Mouse (Mus musculus) liver, embryonic 16.5 days (tissue): Measurements from ENCODE around the gene Dis3l2. TPM values are rescaled to one million over a fixed set of nuclear protein-coding genes. Genes with fewer than 3 reads are reported as not detected.
A peak's percentile ranks its signal among the peaks of the same experiment; 100 is the strongest.

ENCODE experiments used
- ATAC-seq: fragments of 200-750 bp; cut with Nextera tagmentation; 2 replicates; pipeline ENCODE4 v1.8.0; 2017; ENCODE audit warnings: low read depth, mild to moderate bottlenecking, moderate number of reproducible peaks, moderate library complexity
- H3K27ac ChIP-seq: fragments of 300-500 bp; sonication (generic); 2 replicates; pipeline ENCODE4 v1.5.1; 2014; ENCODE audit warnings: mild to moderate bottlenecking, low read length
- H3K27me3 ChIP-seq: fragments of 300-500 bp; sonication (generic); 2 replicates; pipeline ENCODE4 v1.6.1; 2014; ENCODE audit warnings: low read depth, low read length, mixed read lengths; ENCODE audit not compliant: control insufficient read depth, insufficient read depth
- H3K36me3 ChIP-seq: fragments of 300-500 bp; sonication (generic); 2 replicates; pipeline ENCODE4 v1.6.1; 2014; ENCODE audit warnings: mild to moderate bottlenecking; ENCODE audit not compliant: control insufficient read depth, insufficient read depth
- H3K4me1 ChIP-seq: fragments of 300-500 bp; sonication (generic); 2 replicates; pipeline ENCODE4 v1.6.1; 2014; ENCODE audit warnings: low read depth, low read length, mixed read lengths; ENCODE audit not compliant: control insufficient read depth
- H3K4me2 ChIP-seq: fragments of 300-500 bp; sonication (generic); 2 replicates; pipeline ENCODE4 v1.6.1; 2014; ENCODE audit warnings: low read depth, low read length, mixed read lengths
- H3K4me3 ChIP-seq: fragments of 300-500 bp; sonication (generic); 2 replicates; pipeline ENCODE4 v1.5.1; 2014; ENCODE audit warnings: low read depth, mild to moderate bottlenecking, low read length
- H3K9ac ChIP-seq: fragments of 300-500 bp; sonication (generic); 2 replicates; pipeline ENCODE4 v1.6.1; 2014; ENCODE audit warnings: low read depth, low read length
- H3K9me3 ChIP-seq: fragments of 300-500 bp; sonication (generic); replicated peaks from 2 replicates; pipeline ENCODE4 v1.6.1; 2016; ENCODE audit warnings: low read length; ENCODE audit not compliant: control insufficient read depth
- WGBS: fragments of 180-500 bp; shearing (Covaris S2); extraction: QIAGEN DNeasy Blood & Tissue Kit; methylation state at CpG from one replicate; pipeline ENCODE4 v1.1.7; 2014; ENCODE audit not compliant: insufficient replicate concordance; 5-methylcytosine and 5-hydroxymethylcytosine counted together
- polyA plus RNA-seq: library from polyadenylated mRNA; unstranded; fragments of >200 nt; fragmentation: Nextera tagmentation; extraction: Ambion mirVana; gene quantifications from 2 replicates; pipeline ENCODE4 v1.2.1, GENCODE M21; 2015

The Dis3l2 gene
- polyA plus RNA-seq, 1 experiment from 2014 or later = 9.2 TPM

DNA sequence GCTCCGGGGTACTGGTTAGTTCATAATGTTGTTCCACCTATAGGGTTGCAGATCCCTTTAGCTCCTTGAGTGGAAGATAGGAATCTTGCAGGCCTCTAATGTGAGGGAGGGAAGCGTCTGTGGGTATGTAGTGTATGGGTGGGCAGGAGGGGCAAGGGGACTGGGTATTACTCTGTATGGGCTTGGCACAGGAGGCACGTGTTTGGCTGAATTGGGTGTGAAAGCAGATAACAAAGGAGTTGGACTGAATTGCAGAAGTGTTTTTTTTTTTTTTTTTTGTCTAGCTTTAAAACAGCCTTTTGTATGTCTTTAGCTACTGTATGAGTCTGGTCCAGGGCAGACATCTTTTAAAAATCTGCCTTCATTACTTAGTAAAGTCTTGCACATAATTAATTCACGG lies 5.9 kb downstream of the Dis3l2 start:
- WGBS = 57% methylated on average over 4 of the region's 4 CpGs
- Histone ChIP-seq H3K4me2 (no peak overlapping the region), H3K27ac (no peak overlapping the region), H3K9me3 (no peaks in the 10 kb centered on the region), H3K9ac (no peak overlapping the region), H3K4me3 (no peak overlapping the region), H3K4me1 (peaks cover 6% of the 10 kb centered on the region), H3K36me3 (no peaks in the 10 kb centered on the region), H3K27me3 (no peaks in the 10 kb centered on the region)
- no peak for ATAC-seq

DNA sequence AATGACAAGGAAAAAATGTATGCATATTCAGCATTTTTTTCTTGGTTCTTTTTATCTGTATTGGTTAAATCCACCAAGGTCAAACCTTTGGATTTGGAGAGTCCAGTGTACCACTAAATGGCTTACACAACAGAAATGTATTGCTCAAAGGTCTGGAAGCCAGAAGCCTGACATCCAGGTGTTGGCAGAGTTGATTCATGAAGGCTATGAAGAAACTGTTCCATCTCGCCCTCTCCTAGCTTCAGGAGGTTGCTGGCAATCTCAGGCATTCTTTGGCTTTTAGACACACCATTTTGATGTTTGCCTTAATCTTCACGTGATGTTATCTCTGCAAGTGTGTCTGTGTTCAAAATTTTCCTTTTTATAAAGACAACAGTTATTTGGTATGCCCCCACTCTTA lies 8.4 kb downstream of the Dis3l2 start:
- 61% methylated on average over 2 of the region's 2 CpGs for WGBS
- no peaks in the 10 kb centered on the region for H3K27me3 ChIP-seq
- H3K9ac ChIP-seq = no peak overlapping the region
- H3K4me1 ChIP-seq = no peaks in the 10 kb centered on the region; the same call in none of the 2 replicates
- H3K9me3 ChIP-seq = no peaks in the 10 kb centered on the region
- peak; percentile 50; the same call in 1 of the 2 replicates for ATAC-seq
- H3K27ac ChIP-seq = no peak overlapping the region
- no peak overlapping the region for H3K4me2 ChIP-seq
- H3K4me3 ChIP-seq = no peak overlapping the region
- H3K36me3 ChIP-seq = no peaks in the 10 kb centered on the region

- 70% methylated on average over 4 of the region's 4 CpGs for WGBS
- Histone ChIP-seq H3K4me1 (peaks cover 1% of the 10 kb centered on the region), H3K9ac (no peak overlapping the region), H3K27me3 (no peaks in the 10 kb centered on the region), H3K27ac (0 out of 2 replicates have a peak overlapping the region, but pooled peaks have one; percentile 27), H3K4me2 (no peak overlapping the region), H3K4me3 (no peak overlapping the region), H3K9me3 (no peaks in the 10 kb centered on the region), H3K36me3 (no peaks in the 10 kb centered on the region)
- peak; percentile 71 for ATAC-seq
Observed at GRCm38 (mm10) chr1:86713054-86713453, 9.4 kb downstream of the Dis3l2 start.

- H3K4me3 ChIP-seq = no peak overlapping the region
- H3K4me1 ChIP-seq = peaks cover 7% of the 10 kb centered on the region
- 42% methylated on average over 1 of the region's 1 CpGs for whole genome bisulfite sequencing
- no peak overlapping the region; the same call in 1 of the 2 replicates for H3K27ac ChIP-seq
- ATAC-seq = peak; percentile 51; the same call in 1 of the 2 replicates
- no peaks in the 10 kb centered on the region for H3K27me3 ChIP-seq
- no peaks in the 10 kb centered on the region for H3K36me3 ChIP-seq
- no peak overlapping the region for H3K4me2 ChIP-seq
- no peaks in the 10 kb centered on the region for H3K9me3 ChIP-seq
- no peak overlapping the region for H3K9ac ChIP-seq
Observed at GRCm38 (mm10) chr1:86718190-86718589, 14.6 kb downstream of the Dis3l2 start.

GRCm38 (mm10) chr1:86719391-86719790 lies 15.8 kb downstream of the Dis3l2 start:
- WGBS = 52% methylated on average over 4 of the region's 4 CpGs
- no peaks in the 10 kb centered on the region for H3K27me3 ChIP-seq
- no peak overlapping the region for H3K27ac ChIP-seq
- H3K4me3 ChIP-seq = no peak overlapping the region
- H3K4me1 ChIP-seq = peaks cover 7% of the 10 kb centered on the region
- ATAC-seq = no peak
- no peaks in the 10 kb centered on the region for H3K36me3 ChIP-seq
- H3K9me3 ChIP-seq = no peaks in the 10 kb centered on the region
- H3K9ac ChIP-seq = no peak overlapping the region
- H3K4me2 ChIP-seq = no peak overlapping the region

DNA sequence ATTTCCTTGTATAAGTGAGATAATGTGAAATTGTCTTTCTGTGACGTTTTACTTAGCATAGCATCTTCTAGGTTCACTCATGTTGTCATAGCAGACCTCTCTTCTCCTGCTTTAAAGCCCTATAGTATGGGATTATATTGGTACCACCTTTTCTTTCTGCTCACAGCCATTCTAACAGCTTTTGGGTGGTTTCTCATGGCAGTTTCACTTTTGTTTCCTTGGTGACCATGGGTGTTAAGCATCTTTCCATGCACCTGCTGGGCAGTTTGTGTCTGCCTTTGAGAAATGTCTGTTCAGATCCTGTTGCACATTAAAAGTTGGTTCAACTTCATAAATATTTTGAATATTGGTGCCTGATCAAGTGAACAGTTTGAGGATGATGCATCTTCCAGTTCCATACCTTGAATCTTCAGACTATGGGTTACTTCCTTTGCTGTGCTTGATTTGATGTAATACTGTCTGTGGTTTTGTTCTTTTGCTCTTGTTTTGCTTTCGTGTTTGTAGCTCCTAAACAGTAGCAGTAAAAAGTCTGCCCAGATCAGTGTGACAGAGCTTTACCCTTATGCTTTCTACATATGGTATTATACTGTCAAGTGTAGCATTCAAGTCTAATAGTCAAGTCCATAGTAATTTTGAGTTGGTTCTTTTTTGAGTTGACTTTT lies 29.7 kb downstream of the Dis3l2 start:
- H3K4me2 ChIP-seq = no peak overlapping the region
- 41% methylated on average over 2 of the region's 2 CpGs for WGBS

DNA sequence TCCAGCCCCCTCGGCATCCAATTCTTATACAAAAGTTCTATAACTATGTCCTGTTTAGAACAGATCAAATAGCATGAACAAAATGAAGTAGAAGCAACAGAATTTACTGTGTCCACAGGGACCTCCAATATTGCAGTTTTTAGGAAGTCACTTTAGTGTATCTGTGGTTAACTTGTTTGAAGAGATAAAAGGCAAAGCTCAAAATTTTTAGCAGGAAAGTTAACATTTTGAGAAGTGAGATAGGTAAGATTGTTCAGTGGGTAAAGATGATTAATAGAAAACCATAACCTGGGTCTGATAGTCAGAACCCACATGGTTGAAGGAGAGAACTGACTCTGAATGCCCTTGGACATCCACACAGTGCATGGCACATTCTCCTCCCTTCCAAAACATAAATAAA lies 32.8 kb downstream of the Dis3l2 start:
- 31% methylated on average over 1 of the region's 1 CpGs for WGBS
- no peak for ATAC-seq
- H3K36me3 ChIP-seq = no peaks in the 10 kb centered on the region

More for the DNA sequence above, 29.7 kb downstream of the Dis3l2 start:
- Histone ChIP-seq H3K9me3 (no peaks in the 10 kb centered on the region), H3K4me3 (no peak overlapping the region), H3K27me3 (no peaks in the 10 kb centered on the region), H3K4me1 (no peaks in the 10 kb centered on the region), H3K9ac (no peak overlapping the region), H3K27ac (no peak overlapping the region), H3K36me3 (no peaks in the 10 kb centered on the region)
- ATAC-seq = no peak

DNA sequence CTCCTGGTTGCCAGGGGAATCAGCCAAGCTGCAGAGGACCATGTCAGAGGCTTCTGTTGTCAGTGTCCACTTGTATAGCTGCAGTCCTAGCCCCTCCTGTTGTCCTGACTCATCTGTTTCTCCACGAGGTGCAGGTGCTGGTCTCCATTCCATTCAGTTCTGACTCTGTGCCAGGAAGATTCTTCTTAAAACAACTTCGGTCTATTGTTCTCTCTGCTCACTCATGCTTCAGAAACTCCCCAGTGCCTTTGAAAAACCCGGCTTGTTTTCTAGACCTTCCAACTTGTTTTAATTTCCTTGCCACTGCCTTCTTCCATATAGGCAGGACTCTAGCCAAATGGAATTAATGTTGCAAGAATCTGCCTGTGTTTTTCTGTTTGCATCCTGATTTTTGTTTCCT lies 39.3 kb downstream of the Dis3l2 start:
- Histone ChIP-seq H3K4me1 (no peaks in the 10 kb centered on the region), H3K4me2 (no peak overlapping the region), H3K9me3 (no peaks in the 10 kb centered on the region), H3K27me3 (no peaks in the 10 kb centered on the region), H3K36me3 (no peaks in the 10 kb centered on the region; the same call in 1 of the 2 replicates), H3K9ac (no peak overlapping the region), H3K27ac (no peak overlapping the region), H3K4me3 (no peak overlapping the region)
- WGBS = 64% methylated on average over 3 of the region's 3 CpGs
- no peak for ATAC-seq

More for the DNA sequence above, 32.8 kb downstream of the Dis3l2 start:
- no peaks in the 10 kb centered on the region for H3K27me3 ChIP-seq
- H3K4me3 ChIP-seq = no peak overlapping the region
- no peaks in the 10 kb centered on the region for H3K9me3 ChIP-seq
- H3K4me2 ChIP-seq = no peak overlapping the region
- H3K9ac ChIP-seq = no peak overlapping the region
- H3K4me1 ChIP-seq = no peaks in the 10 kb centered on the region
- no peak overlapping the region for H3K27ac ChIP-seq

GRCm38 (mm10) chr1:86747034-86747433 lies 43.4 kb downstream of the Dis3l2 start:
- 63% methylated on average over 2 of the region's 2 CpGs for WGBS
- Histone ChIP-seq H3K4me2 (no peak overlapping the region), H3K27ac (no peak overlapping the region), H3K4me3 (no peak overlapping the region), H3K4me1 (no peaks in the 10 kb centered on the region), H3K9ac (no peak overlapping the region), H3K27me3 (no peaks in the 10 kb centered on the region), H3K9me3 (no peaks in the 10 kb centered on the region), H3K36me3 (no peaks in the 10 kb centered on the region; the same call in 1 of the 2 replicates)
- ATAC-seq = peak; percentile 47
